Comparison of ENCODE assay signal across 15 mouse cellular contexts in genomic region chr5:96847986-96848385, GRCm38 (mm10).
"Had no signal": no experiment of that assay in that cellular context is flagged by ENCODE, and none has a peak within 500 bp of the region (broad histone marks: within the 10 kb centered on the region; RNA-seq: fewer than 3 reads in every experiment).

No protein-coding gene starts in this region.

- H3K4me3 ChIP-seq: limb, embryonic 12.5 days; liver, embryonic 13.5 days; lung, embryonic 15.5 days; midbrain, embryonic 13.5 days; neural tube, embryonic 13.5 days had no signal

- H3K4me1 ChIP-seq: limb, embryonic 12.5 days; lung, embryonic 15.5 days; midbrain, embryonic 13.5 days; neural tube, embryonic 13.5 days had no signal

- H3K9ac ChIP-seq: limb, embryonic 12.5 days; liver, embryonic 13.5 days; liver, postnatal 0 days; lung, embryonic 15.5 days; midbrain, embryonic 13.5 days; neural tube, embryonic 13.5 days had no signal

- H3K27ac ChIP-seq: limb, embryonic 12.5 days; liver, embryonic 13.5 days; lung, embryonic 15.5 days; macrophage; midbrain, embryonic 13.5 days; neural tube, embryonic 13.5 days had no signal

- H3K4me2 ChIP-seq: limb, embryonic 12.5 days; liver, embryonic 13.5 days; lung, embryonic 15.5 days; midbrain, embryonic 13.5 days; neural tube, embryonic 13.5 days had no signal

- H3K36me3 ChIP-seq: limb, embryonic 12.5 days; liver, embryonic 13.5 days; lung, embryonic 15.5 days; midbrain, embryonic 13.5 days; neural tube, embryonic 13.5 days had no signal

- H3K27me3 ChIP-seq: limb, embryonic 12.5 days; liver, embryonic 13.5 days; lung, embryonic 15.5 days; midbrain, embryonic 13.5 days; neural tube, embryonic 13.5 days had no signal

- ATAC-seq: liver, postnatal 0 days; midbrain, embryonic 13.5 days had no signal

- H3K9me3 ChIP-seq: liver, embryonic 13.5 days; lung, embryonic 15.5 days; midbrain, embryonic 13.5 days; neural tube, embryonic 13.5 days had no signal

- DNase-seq: kidney, adult 18-20 months; kidney, postnatal 14 days; liver; liver, embryonic 13.5 days; liver, postnatal 0 days; lung, postnatal 14 days; right cerebral cortex, adult 18-20 months; right cerebral cortex, postnatal 25 days; thymus, adult 18-20 months; thymus, postnatal 14 days had no signal
